Mouse (Mus musculus): ENCODE results near the gene Tom1l2.

DNA sequence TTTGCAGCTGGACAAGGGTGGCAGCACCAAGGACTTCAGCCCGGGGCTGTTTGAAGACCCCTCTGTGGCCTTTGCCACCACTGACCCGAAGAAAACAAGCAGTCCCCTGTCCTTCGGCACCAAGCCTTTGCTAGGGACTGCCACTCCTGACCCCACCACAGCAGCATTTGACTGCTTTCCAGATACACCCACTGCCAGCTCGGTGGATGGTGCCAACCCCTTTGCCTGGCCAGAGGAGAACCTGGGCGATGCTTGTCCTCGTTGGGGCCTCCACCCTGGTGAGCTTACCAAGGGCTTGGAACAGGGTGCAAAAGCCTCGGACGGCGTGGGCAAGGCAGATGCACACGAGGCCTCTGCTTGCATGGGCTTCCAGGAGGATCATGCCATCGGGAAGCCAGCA lies 165.6 kb downstream of the Tom1l2 start:
- TF ChIP-seq CTCF (IDR thresholded peaks at IDR 0.05; ENCODE audit: low read depth, low read length) (no peak), POLR2A (IDR thresholded peaks at IDR 0.05; ENCODE audit: extremely low read depth, insufficient read depth, low read length) (no peak)
